Mouse (Mus musculus) lung, postnatal 10 days (tissue): ENCODE measurements around the gene Best1.
A peak's percentile ranks its signal among the peaks of the same experiment; 100 is the strongest.

Source experiments
- DNase-seq: peaks from one replicate; pipeline ENCODE4 v3.0.0; 2021

The Best1 gene

GRCm38 (mm10) chr19:9956624-9957388, 44.6 kb downstream of the Best1 start:
- DNase-seq: no peak

- no peak for DNase-seq
These were observed 46.0 kb downstream of the Best1 start for GRCm38 (mm10) chr19:9955438-9955837.

DNA sequence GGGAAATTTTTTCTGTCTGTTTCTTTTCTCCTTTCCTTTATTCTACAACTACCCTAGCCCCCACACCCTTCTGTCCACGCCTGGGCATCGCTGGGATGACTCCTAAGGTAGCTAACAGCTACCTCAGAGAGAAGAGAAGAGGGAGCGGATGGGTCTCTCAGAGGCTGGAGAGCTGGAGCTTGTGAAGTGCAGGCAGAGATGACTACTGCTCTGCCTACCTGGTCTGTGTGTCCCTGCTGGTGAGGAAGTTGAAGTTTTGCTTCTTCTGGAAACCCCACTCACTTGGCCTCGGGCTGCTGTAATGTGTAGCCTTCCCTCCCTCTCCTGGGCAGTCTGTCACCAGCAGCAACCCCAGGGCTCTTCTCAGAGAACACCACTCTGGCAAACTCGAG, 46.6 kb downstream of the Best1 start:
- DNase-seq: peak; percentile 52

DNA sequence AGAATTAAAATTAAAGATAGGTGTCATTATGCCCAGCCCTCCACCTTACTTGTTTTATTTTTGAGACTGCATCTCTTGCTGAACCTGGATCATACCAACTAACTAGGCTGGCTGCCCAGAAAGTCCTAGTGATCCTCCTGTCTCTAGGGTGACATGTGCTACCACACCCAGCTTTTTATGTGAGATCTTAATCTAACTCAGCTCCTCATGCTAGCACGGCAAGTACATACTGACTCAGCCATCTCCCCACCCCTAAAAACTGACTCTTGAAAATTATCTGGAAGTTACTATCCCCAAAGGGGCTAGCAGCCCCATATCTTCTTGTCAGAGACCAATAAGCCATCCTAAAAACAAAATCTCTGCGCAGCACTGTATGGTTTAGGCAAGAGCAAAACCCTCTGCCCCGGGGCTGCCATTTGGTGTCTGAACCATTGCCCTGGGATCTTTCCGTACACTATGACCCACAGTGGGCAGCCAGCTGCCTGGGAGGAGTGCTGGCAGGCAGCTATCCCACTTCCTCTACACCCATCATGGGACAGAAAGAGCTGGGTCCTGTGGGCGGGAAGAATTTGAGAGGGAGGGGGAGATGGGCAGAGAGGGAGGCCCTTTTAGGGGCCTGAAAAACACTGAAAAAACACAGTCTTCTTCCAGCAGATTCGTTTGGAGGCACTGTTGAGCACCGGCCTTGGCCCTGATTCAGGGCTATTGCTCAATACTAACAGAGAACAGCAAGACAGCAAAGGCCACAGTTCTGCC, 47.2 kb downstream of the Best1 start:
- peak; percentile 93 for DNase-seq

DNA sequence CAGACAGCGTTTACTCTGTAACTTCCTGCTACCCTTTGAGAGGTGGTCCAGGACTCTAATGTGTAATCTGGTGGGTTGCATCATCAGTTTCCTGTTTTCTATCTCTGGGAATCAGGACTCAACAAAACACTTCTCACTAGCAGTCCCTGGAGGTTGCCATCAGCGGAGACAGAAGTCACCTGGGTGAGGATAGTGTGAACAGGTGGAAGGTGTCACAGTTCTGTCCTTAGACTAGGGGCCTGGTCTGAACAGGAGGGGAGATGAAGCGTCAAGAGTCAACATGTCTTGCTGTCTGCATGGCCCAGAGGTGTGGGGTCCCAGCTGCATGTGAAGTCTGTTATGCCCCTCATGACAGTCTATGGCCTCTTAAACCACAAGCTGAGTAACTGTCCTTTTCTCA, 48.5 kb downstream of the Best1 start:
- DNase-seq: no peak

DNA sequence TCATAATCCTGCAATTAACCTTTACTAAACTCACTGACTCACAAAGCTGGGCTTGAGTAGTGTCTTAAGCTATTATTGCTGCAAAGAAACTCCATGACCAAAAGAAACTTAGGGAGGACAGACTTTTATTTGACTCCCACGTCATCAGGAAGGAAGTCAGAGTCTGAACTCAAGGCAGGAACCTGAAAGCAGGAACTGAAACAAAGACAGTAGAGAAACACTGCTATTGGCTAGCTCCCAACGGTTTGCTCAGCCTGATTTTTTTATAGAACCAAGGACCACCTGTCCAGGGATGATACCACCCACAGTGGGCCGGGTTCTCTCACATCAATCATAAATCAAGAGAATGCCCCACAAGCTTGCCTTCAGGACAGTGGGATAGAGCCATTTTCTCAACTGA, 49.0 kb downstream of the Best1 start:
- DNase-seq: peak; percentile 31

- peak; percentile 60 for DNase-seq
These were observed 54.4 kb downstream of the Best1 start for GRCm38 (mm10) chr19:9946986-9947385.

DNA sequence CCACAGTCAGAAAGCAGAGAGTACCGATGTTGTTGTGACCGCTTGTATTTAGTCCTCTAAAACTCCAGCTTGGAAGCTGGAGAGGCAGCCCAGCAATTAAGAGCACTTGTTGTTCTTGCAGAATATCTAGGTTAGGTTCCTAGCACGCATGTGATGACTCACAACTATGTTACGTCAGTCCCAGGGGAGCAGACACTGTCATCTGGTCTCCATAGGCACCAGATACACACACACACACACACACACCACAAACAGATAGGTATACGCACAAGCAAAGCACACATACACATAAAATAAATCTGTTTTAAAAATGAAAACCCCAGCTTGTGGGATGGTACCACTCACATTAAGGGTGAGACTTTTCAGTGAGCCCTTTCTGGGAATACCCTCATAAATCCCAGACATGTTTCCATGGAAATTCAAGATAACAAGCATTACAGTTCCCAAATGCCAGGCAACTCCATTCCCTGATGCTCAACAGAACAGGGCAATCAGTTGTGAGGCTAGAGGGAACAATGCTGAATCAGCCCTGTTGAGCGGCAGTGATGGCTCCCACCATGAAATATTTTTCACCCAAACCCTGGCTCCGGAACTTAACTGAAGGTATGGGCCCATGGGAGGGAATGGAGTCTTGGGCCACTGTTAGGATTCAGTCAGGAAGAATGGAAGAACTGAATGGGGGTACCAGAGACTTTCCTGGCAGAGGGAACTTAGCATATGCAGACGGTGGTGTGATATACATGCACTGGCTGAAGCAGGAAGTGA, 55.5 kb downstream of the Best1 start:
- DNase-seq: no peak

- DNase-seq: peak; percentile 38
These were observed 58.6 kb downstream of the Best1 start for GRCm38 (mm10) chr19:9942539-9943533.

DNA sequence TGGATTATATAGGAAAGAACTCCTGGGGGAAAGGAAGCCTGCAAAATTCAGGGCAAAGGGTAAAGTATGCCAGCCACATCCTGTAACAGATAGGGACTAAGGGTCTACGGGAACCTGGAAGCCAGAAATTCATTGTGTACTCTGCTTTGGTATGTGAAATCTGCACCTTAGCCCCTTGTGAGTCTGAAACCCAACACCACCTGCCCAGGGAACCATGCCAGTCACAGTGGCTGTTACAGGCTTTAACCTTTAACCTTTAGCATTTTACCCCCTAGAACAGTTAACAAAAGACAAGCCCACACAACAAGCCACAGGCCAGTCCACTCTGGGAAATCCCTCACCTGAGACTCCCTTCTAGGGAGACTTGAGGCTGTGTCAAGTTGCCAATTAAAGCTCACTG, 59.6 kb downstream of the Best1 start:
- DNase-seq: no peak

GRCm38 (mm10) chr19:9940903-9941302, 60.5 kb downstream of the Best1 start:
- DNase-seq: no peak

GRCm38 (mm10) chr19:9939841-9940240, 61.6 kb downstream of the Best1 start:
- DNase-seq: no peak

DNA sequence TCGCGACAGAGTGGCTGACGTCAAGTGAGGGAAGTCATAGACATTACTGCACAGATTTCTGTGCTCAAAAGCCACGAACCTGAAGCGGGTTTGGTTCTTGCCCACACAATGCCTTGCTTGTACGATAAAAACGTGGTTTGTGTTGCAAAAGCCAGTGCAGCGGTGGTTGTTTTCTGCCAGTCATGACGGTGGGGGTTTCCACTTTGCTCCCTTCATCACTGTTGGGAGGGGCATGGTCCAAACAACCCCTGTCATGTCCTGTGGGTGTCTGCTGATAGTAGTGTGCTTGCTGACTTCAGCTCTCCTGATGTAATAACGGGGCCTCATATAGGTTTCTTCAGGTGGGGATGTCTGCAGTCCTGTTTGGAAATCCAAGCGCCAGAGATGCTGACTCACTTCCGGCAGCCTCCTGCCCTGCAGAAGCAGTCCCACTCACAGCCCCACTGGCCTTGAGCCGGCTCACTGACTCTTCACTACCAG, 62.6 kb downstream of the Best1 start:
- DNase-seq: no peak

- DNase-seq: no peak
These were observed 63.1 kb downstream of the Best1 start for GRCm38 (mm10) chr19:9938156-9938823.

DNA sequence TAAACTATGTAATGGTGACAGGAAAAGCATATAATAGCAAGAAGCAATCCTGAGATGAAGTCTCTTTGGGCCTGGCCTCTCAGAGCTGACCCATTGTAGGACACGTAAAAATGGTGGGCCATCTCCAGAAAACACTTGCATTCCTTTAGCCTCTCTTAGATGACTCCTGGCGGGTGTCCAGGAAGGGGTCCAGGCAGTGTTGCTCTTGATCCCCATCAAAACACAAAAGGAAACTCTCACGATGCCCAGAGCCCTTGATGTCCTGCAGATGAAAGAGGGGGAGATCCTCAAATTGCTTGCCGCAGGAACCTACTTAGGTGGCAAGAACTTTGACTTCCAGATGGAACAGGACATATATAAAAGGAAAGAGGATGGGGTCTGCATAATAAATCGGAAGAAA, 64.0 kb downstream of the Best1 start:
- no peak for DNase-seq

DNA sequence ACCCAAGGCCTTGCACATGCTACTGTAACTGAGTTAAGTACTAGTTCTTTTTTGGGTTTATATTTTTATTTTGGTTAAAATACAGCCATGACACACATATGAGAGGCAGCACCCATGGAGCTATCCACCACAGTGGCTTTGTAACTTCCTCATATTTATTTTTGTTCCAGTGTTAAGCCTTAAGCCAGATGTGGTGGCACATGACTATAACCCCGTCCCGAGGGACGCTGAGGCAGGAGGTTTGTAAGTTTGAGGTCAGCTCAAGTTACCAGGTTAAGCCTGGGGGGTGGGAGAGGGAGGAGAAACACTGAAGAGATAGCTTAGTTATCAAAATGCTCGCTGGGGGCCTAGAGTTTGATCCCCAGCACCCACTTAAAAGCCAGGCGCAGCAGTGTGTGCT, 64.9 kb downstream of the Best1 start:
- DNase-seq: no peak
